Mouse (Mus musculus) stomach, postnatal 0 days (tissue): Measurements from ENCODE around the gene Usp9x. TPM values are rescaled to one million over a fixed set of nuclear protein-coding genes. Genes with fewer than 3 reads are reported as not detected.
A peak's percentile ranks its signal among the peaks of the same experiment; 100 is the strongest.

Experiments
- ATAC-seq: fragments of 200-750 bp; cut with Nextera tagmentation; 2 replicates; pipeline ENCODE4 v1.8.0; 2017; ENCODE audit not compliant: low FRiP score, low TSS enrichment
- DNase-seq: peaks from one replicate; pipeline ENCODE4 v3.0.0-alpha.2; 2016; ENCODE audit warnings: low spot score
- H3K27ac ChIP-seq: fragments of 300-500 bp; sonication (generic); replicated peaks from 2 replicates; pipeline ENCODE4 v1.5.1; 2014; ENCODE audit warnings: mild to moderate bottlenecking, control low read depth
- H3K27me3 ChIP-seq: fragments of 300-500 bp; sonication (generic); 2 replicates; pipeline ENCODE4 v1.6.1; 2014; ENCODE audit warnings: low read length; ENCODE audit not compliant: control insufficient read depth, insufficient read depth
- H3K36me3 ChIP-seq: fragments of 300-500 bp; sonication (generic); 2 replicates; pipeline ENCODE4 v1.6.1; 2014; ENCODE audit warnings: low read length, mixed read lengths; ENCODE audit not compliant: control insufficient read depth, insufficient read depth
- H3K4me1 ChIP-seq: fragments of 300-500 bp; sonication (generic); replicated peaks from 2 replicates; pipeline ENCODE4 v1.6.1; 2014; ENCODE audit warnings: antibody characterized with exemption; ENCODE audit not compliant: control insufficient read depth, insufficient read depth
- H3K4me2 ChIP-seq: fragments of 300-500 bp; sonication (generic); replicated peaks from 2 replicates; pipeline ENCODE4 v1.6.1; 2014; ENCODE audit warnings: low read depth, mild to moderate bottlenecking, control low read depth, moderate library complexity
- H3K4me3 ChIP-seq: fragments of 300-500 bp; sonication (generic); 2 replicates; pipeline ENCODE4 v1.5.1; 2014; ENCODE audit warnings: low read depth, low read length, control low read depth
- H3K9ac ChIP-seq: fragments of 300-500 bp; sonication (generic); 2 replicates; pipeline ENCODE4 v1.6.1; 2014; ENCODE audit warnings: mild to moderate bottlenecking, low read length, control low read depth, mixed read lengths
- H3K9me3 ChIP-seq: fragments of 300-500 bp; sonication (generic); 2 replicates; pipeline ENCODE4 v1.6.1; 2016; ENCODE audit warnings: low read length; ENCODE audit not compliant: control insufficient read depth
- CTCF ChIP-seq: IDR thresholded peaks from 2 replicates; pipeline ENCODE4 v1.5.1; 2016; ENCODE audit warnings: antibody characterized with exemption, low read depth, mild to moderate bottlenecking, moderate library complexity
- EP300 ChIP-seq: optimal IDR thresholded peaks from 2 replicates; pipeline ENCODE3; 2016; ENCODE audit warnings: antibody characterized with exemption
- WGBS: fragments of 180-500 bp; shearing (Covaris S2); extraction: QIAGEN DNeasy Blood & Tissue Kit; methylation state at CpG from one replicate; pipeline ENCODE4 v1.1.7; 2014; 5-methylcytosine and 5-hydroxymethylcytosine counted together
- polyA plus RNA-seq: library from polyadenylated mRNA; unstranded; fragments of >200 nt; fragmentation: Nextera tagmentation; extraction: Ambion mirVana; gene quantifications from 2 replicates; pipeline ENCODE4 v1.2.1, GENCODE M21; 2015

Usp9x gene
- polyA plus RNA-seq = 10.0 and 11.5 TPM in 2 replicates

- WGBS = 11% methylated on average over 15 of the region's 36 CpGs
- Histone ChIP-seq H3K27me3 (no peaks in the 10 kb centered on the region), H3K9me3 (no peaks in the 10 kb centered on the region), H3K9ac (peak within 1 kb of the TSS; percentile 82), H3K4me3 (peak within 1 kb of the TSS; percentile 69), H3K4me2 (peak within 1 kb of the TSS; percentile 57), H3K27ac (peak within 1 kb of the TSS; percentile 96), H3K36me3 (no peaks in the 10 kb centered on the region), H3K4me1 (no peaks in the 10 kb centered on the region)
- DNase-seq (peak; percentile 95), ATAC-seq (peak; percentile 93)
- TF ChIP-seq EP300 (peak; percentile 19), CTCF (peak; percentile 80)
Measured at GRCm38 (mm10) chrX:13071241-13071775, at the start of gene Usp9x. Gene Usp9x, plus strand, starts transcription at chrX:13071498.

DNA sequence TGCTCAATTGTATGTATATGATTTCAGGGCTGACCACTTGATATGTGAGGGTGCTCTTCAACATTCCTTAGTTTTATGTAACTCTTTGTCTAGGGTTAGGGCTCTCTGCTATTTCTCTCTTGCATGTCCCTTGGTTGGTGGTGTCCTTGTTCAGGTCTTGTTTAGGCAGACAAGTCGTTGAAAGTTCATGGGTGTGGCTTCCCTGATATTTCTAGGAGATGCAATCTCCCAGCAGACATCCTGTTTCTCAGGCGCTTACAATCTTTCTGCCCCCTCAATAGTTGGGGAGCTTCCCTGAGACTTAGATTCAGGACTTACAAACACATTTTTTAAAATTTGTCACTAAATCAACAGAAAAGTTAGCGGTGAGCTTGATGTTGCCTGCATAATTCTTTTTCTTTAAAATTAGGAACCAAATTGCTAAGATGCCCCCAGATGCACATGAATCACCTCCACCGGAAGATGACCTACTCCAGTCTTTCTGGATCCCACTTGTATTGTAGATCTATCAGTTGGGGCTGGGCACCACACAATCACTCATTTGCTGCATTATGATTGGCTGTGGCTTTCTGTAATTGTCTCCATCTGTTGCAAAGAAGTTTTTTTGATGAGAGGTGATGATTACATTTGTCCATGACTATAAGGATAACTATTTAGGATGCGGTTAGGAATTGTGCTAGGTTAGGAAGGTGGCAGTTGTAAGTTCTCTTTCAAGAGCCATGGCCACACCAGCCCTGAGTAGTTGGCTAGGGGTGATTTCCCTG, 48.6 kb upstream of the Usp9x start:
- 71% methylated on average over 5 of the region's 5 CpGs for WGBS

DNA sequence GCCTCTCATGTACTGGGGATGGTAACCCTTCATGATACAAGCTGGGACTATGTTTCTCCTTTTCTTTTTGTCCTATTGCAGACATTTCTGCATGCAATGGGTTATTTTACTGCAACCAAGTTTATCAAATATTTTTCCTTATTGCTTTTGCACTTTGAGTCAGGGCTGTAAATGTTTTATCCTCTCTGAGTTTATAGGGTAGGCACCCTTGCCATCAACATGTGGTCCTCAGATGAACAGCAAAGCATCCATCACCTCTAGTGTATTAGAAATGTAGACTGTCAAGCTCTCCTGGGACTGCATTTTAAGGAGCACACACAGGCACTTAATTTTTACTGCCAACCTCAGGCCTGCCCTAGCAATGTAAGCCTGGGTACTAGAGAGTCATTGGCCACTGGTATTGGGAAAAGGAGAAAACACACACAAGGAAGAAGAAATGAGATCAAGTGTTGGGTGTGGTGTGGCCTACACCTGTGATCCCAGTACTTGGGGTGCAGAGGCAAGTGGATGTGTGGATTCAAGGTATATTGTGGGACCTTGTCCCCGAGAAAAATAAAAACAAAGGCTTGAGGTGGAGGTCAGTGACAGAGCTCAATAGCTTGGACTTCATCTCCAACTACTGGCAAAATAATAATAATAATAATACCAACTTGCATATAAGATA, 46.6 kb upstream of the Usp9x start:
- Histone ChIP-seq H3K9ac (no peak overlapping the region), H3K27me3 (no peaks in the 10 kb centered on the region), H3K36me3 (no peaks in the 10 kb centered on the region), H3K9me3 (no peaks in the 10 kb centered on the region), H3K4me3 (no peak overlapping the region), H3K4me1 (no peaks in the 10 kb centered on the region), H3K4me2 (no peak overlapping the region), H3K27ac (no peak overlapping the region)
- 71% methylated on average over 1 of the region's 1 CpGs for WGBS
- ATAC-seq (no peak), DNase-seq (no peak)
- TF ChIP-seq EP300 = no peak

More for the DNA sequence above, 48.6 kb upstream of the Usp9x start:
- H3K27me3 ChIP-seq = no peaks in the 10 kb centered on the region
- TF ChIP-seq EP300 = no peak
- no peak for TF ChIP-seq CTCF
- no peak overlapping the region for H3K4me2 ChIP-seq
- no peak overlapping the region for H3K27ac ChIP-seq
- ATAC-seq (no peak), DNase-seq (no peak)
- H3K9ac ChIP-seq = no peak overlapping the region
- H3K4me1 ChIP-seq = no peaks in the 10 kb centered on the region
- H3K36me3 ChIP-seq = no peaks in the 10 kb centered on the region
- no peak overlapping the region for H3K4me3 ChIP-seq
- H3K9me3 ChIP-seq = no peaks in the 10 kb centered on the region

GRCm38 (mm10) chrX:13025286-13025685, 46.0 kb upstream of the Usp9x start:
- no peak for DNase-seq
- Histone ChIP-seq H3K4me3 (no peak overlapping the region), H3K36me3 (no peaks in the 10 kb centered on the region), H3K27me3 (no peaks in the 10 kb centered on the region), H3K4me2 (no peak overlapping the region), H3K4me1 (no peaks in the 10 kb centered on the region), H3K27ac (no peak overlapping the region), H3K9ac (no peak overlapping the region), H3K9me3 (no peaks in the 10 kb centered on the region)
- no peak for ATAC-seq
- no peak for TF ChIP-seq EP300
- no peak for TF ChIP-seq CTCF
- WGBS = 71% methylated on average over 8 of the region's 8 CpGs

GRCm38 (mm10) chrX:13028156-13028555, 43.1 kb upstream of the Usp9x start:
- WGBS = 85% methylated on average over 4 of the region's 4 CpGs
- Histone ChIP-seq H3K27me3 (no peaks in the 10 kb centered on the region), H3K9me3 (no peaks in the 10 kb centered on the region), H3K36me3 (no peaks in the 10 kb centered on the region), H3K4me1 (no peaks in the 10 kb centered on the region), H3K27ac (no peak overlapping the region), H3K4me2 (no peak overlapping the region), H3K9ac (no peak overlapping the region), H3K4me3 (no peak overlapping the region)
- DNase-seq (no peak), ATAC-seq (no peak)
- TF ChIP-seq EP300 = no peak
- TF ChIP-seq CTCF = no peak

DNA sequence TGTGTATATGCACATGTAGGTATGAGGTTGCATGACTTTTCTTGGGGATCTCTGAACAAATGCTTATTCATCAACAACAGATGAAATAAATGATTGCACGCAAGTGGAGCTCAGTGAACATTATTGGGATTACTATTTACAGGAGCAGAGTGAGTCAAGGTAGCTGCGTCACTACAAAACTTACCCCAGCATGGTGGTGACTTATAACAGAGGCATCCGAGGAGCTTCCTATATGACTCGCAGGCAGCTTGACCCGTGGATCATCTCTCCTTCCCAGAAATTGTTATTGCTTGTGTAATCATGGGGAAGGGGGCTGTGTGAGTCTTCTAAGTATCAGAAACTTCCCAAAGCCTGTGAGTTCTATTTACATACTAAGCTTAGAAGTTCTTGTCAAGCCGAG, 41.3 kb upstream of the Usp9x start:
- Histone ChIP-seq H3K4me3 (no peak overlapping the region), H3K4me1 (no peaks in the 10 kb centered on the region), H3K9ac (no peak overlapping the region), H3K27me3 (no peaks in the 10 kb centered on the region), H3K27ac (no peak overlapping the region), H3K9me3 (no peaks in the 10 kb centered on the region), H3K4me2 (no peak overlapping the region), H3K36me3 (no peaks in the 10 kb centered on the region)
- whole genome bisulfite sequencing = 86% methylated on average over 6 of the region's 6 CpGs
- TF ChIP-seq CTCF (no peak), EP300 (no peak)
- DNase-seq (no peak), ATAC-seq (no peak)
